Mouse (Mus musculus): Measurements from ENCODE around the gene Eif3g. TPM values are rescaled to one million over a fixed set of nuclear protein-coding genes. Genes with fewer than 3 reads are reported as not detected.

Eif3g gene
- 215 and 221 TPM in 2 replicates for polyA plus RNA-seq (2015; fragmentation: Nextera tagmentation; extraction: Ambion mirVana)

- Histone ChIP-seq H3K27me3 (ENCODE audit: control insufficient read depth, insufficient read depth, low read length) (no peaks in the 10 kb centered on the region), H3K9me3 (ENCODE audit: control insufficient read depth, low read length) (no peaks in the 10 kb centered on the region), H3K4me1 (replicated peaks; ENCODE audit: control insufficient read depth, insufficient read depth) (0 out of 2 replicates have a peak, but pooled peaks cover 4% of the 10 kb centered on the region), H3K9ac (ENCODE audit: low read length) (peak within 1 kb of the TSS; percentile 94), H3K4me3 (ENCODE audit: low read depth, low read length) (peak within 1 kb of the TSS; percentile 93), H3K27ac (replicated peaks) (peak within 1 kb of the TSS; percentile 73), H3K36me3 (ENCODE audit: control insufficient read depth, insufficient read depth, low read length) (peaks cover 18% of the 10 kb centered on the region), H3K4me2 (replicated peaks; ENCODE audit: low read depth) (peak within 1 kb of the TSS; percentile 95)
- 3% methylated on average over 34 of the region's 34 CpGs for WGBS
- TF ChIP-seq EP300 (optimal IDR thresholded peaks at IDR 0.05) (no peak), CTCF (IDR thresholded peaks at IDR 0.05; ENCODE audit: low read depth) (peak; percentile 96)
- peak; percentile 87 for ATAC-seq (ENCODE audit: low FRiP score, low TSS enrichment)
- DNase-seq (ENCODE audit: low spot score) = peak; percentile 89
These were observed at the start of gene Eif3g for GRCm38 (mm10) chr9:20898511-20899073. Gene Eif3g (minus strand): TSS chr9:20898623.

- Histone ChIP-seq H3K4me2 (replicated peaks; ENCODE audit: low read depth) (no peak overlapping the region), H3K27ac (replicated peaks) (peak overlapping the region; percentile 45; the same call in 1 of the 2 replicates), H3K4me1 (replicated peaks; ENCODE audit: control insufficient read depth, insufficient read depth) (no peaks in the 10 kb centered on the region), H3K9ac (ENCODE audit: low read length) (no peak overlapping the region), H3K4me3 (ENCODE audit: low read depth, low read length) (no peak overlapping the region), H3K9me3 (ENCODE audit: control insufficient read depth, low read length) (no peaks in the 10 kb centered on the region), H3K27me3 (ENCODE audit: control insufficient read depth, insufficient read depth, low read length) (no peaks in the 10 kb centered on the region), H3K36me3 (ENCODE audit: control insufficient read depth, insufficient read depth, low read length) (no peaks in the 10 kb centered on the region)
- TF ChIP-seq EP300 (optimal IDR thresholded peaks at IDR 0.05) (no peak), CTCF (IDR thresholded peaks at IDR 0.05; ENCODE audit: low read depth) (no peak)
- no peak for ATAC-seq (ENCODE audit: low FRiP score, low TSS enrichment)
- 68% methylated on average over 16 of the region's 16 CpGs for WGBS
- DNase-seq (ENCODE audit: low spot score) = no peak
These were observed 47.9 kb upstream of the Eif3g start for GRCm38 (mm10) chr9:20946066-20946880.

- DNase-seq (ENCODE audit: low spot score) = peak; percentile 18
- no peak overlapping the region for H3K9ac ChIP-seq (ENCODE audit: low read length)
- peaks cover 3% of the 10 kb centered on the region for H3K36me3 ChIP-seq (ENCODE audit: control insufficient read depth, insufficient read depth, low read length)
- 36% methylated on average over 4 of the region's 4 CpGs for WGBS
- ATAC-seq (ENCODE audit: low FRiP score, low TSS enrichment) = peak; percentile 56; the same call in 1 of the 2 replicates
- no peak overlapping the region for H3K4me2 ChIP-seq (replicated peaks; ENCODE audit: low read depth)
- no peak overlapping the region for H3K4me3 ChIP-seq (ENCODE audit: low read depth, low read length)
- TF ChIP-seq CTCF (IDR thresholded peaks at IDR 0.05; ENCODE audit: low read depth) (no peak), EP300 (optimal IDR thresholded peaks at IDR 0.05) (no peak)
- peak overlapping the region; percentile 40; the same call in 1 of the 2 replicates for H3K27ac ChIP-seq (replicated peaks)
- H3K27me3 ChIP-seq (ENCODE audit: control insufficient read depth, insufficient read depth, low read length) = no peaks in the 10 kb centered on the region
- H3K9me3 ChIP-seq (ENCODE audit: control insufficient read depth, low read length) = no peaks in the 10 kb centered on the region
- no peaks in the 10 kb centered on the region for H3K4me1 ChIP-seq (replicated peaks; ENCODE audit: control insufficient read depth, insufficient read depth)
These were observed 46.4 kb upstream of the Eif3g start for GRCm38 (mm10) chr9:20944697-20945370.

GRCm38 (mm10) chr9:20943911-20944310, 45.5 kb upstream of the Eif3g start:
- Histone ChIP-seq H3K4me1 (replicated peaks; ENCODE audit: control insufficient read depth, insufficient read depth) (no peaks in the 10 kb centered on the region), H3K9ac (ENCODE audit: low read length) (0 out of 2 replicates have a peak overlapping the region, but pooled peaks have one; percentile 31), H3K4me3 (ENCODE audit: low read depth, low read length) (no peak overlapping the region), H3K36me3 (ENCODE audit: control insufficient read depth, insufficient read depth, low read length) (peaks cover 6% of the 10 kb centered on the region), H3K4me2 (replicated peaks; ENCODE audit: low read depth) (no peak overlapping the region), H3K9me3 (ENCODE audit: control insufficient read depth, low read length) (no peaks in the 10 kb centered on the region), H3K27ac (replicated peaks) (peak overlapping the region; percentile 77; the same call in 1 of the 2 replicates), H3K27me3 (ENCODE audit: control insufficient read depth, insufficient read depth, low read length) (no peaks in the 10 kb centered on the region)
- ATAC-seq (ENCODE audit: low FRiP score, low TSS enrichment) (no peak), DNase-seq (ENCODE audit: low spot score) (no peak)
- WGBS = 23% methylated on average over 2 of the region's 2 CpGs
- peak; percentile 38 for TF ChIP-seq CTCF (IDR thresholded peaks at IDR 0.05; ENCODE audit: low read depth)
- TF ChIP-seq EP300 (optimal IDR thresholded peaks at IDR 0.05) = no peak

- 0 out of 2 replicates have a peak, but pooled peaks have one; percentile 31 for ATAC-seq (ENCODE audit: low FRiP score, low TSS enrichment)
- 78% methylated on average over 7 of the region's 7 CpGs for WGBS
- no peaks in the 10 kb centered on the region for H3K27me3 ChIP-seq (ENCODE audit: control insufficient read depth, insufficient read depth, low read length)
- TF ChIP-seq CTCF (IDR thresholded peaks at IDR 0.05; ENCODE audit: low read depth) (peak; percentile 34; the same call in 1 of the 2 replicates), EP300 (optimal IDR thresholded peaks at IDR 0.05) (no peak)
- no peaks in the 10 kb centered on the region for H3K9me3 ChIP-seq (ENCODE audit: control insufficient read depth, low read length)
- H3K27ac ChIP-seq (replicated peaks) = peak overlapping the region; percentile 77
- H3K4me3 ChIP-seq (ENCODE audit: low read depth, low read length) = no peak overlapping the region
- H3K4me1 ChIP-seq (replicated peaks; ENCODE audit: control insufficient read depth, insufficient read depth) = no peaks in the 10 kb centered on the region
- DNase-seq (ENCODE audit: low spot score) = peak; percentile 16
- H3K4me2 ChIP-seq (replicated peaks; ENCODE audit: low read depth) = no peak overlapping the region
- H3K36me3 ChIP-seq (ENCODE audit: control insufficient read depth, insufficient read depth, low read length) = peaks cover 10% of the 10 kb centered on the region
- H3K9ac ChIP-seq (ENCODE audit: low read length) = peak overlapping the region; percentile 31; the same call in 1 of the 2 replicates
These were observed 45.0 kb upstream of the Eif3g start for GRCm38 (mm10) chr9:20943396-20943795.

All from stomach, postnatal 0 days (tissue).